Mouse (Mus musculus): ENCODE measurements around the gene Bex2. TPM values are rescaled to one million over a fixed set of nuclear protein-coding genes. Genes with fewer than 3 reads are reported as not detected.
"Not testable (repeated sequence)": the region's sequence is repeated elsewhere in the genome, so short reads cannot be mapped to it uniquely, and the experiment has no call there.

Bex2 gene
- 0.23 TPM in 1 of 2 replicates, not detected in the other for total RNA-seq (2014; rRNA removed; ENCODE audit: low replicate concordance)
- polyA plus RNA-seq (2015; fragmentation: Nextera tagmentation; extraction: Ambion mirVana), result 5.6 TPM in 2 replicates

GRCm38 (mm10) chrX:136068020-136068419 lies at the start of gene Bex2:
TSS of gene Bex2 (minus strand) at chrX:136068236.
- not testable (repeated sequence) for H3K9ac ChIP-seq (replicated peaks; ENCODE audit: low read depth, low read length); DNase-seq (ENCODE audit: low spot score); H3K27me3 ChIP-seq (ENCODE audit: control insufficient read depth, insufficient read depth, low read length); H3K27ac ChIP-seq (ENCODE audit: low read depth); H3K9me3 ChIP-seq (replicated peaks; ENCODE audit: control insufficient read depth, low read length); H3K4me1 ChIP-seq (ENCODE audit: control insufficient read depth, insufficient read depth); H3K36me3 ChIP-seq (replicated peaks; ENCODE audit: control insufficient read depth, insufficient read depth, low read length)
- WGBS, result no CpG with 5 or more reads among the region's 32 CpGs
- Histone ChIP-seq H3K4me2 (ENCODE audit: low read depth, low read length) (peak within 1 kb of the TSS; percentile 34), H3K4me3 (ENCODE audit: low read depth, low read length) (0 out of 2 replicates have a peak within 1 kb of the TSS, but pooled peaks have one; percentile 11)
- peak; percentile 89 for ATAC-seq (ENCODE audit: insufficient read depth, low read depth)

- Histone ChIP-seq H3K9ac (replicated peaks; ENCODE audit: low read depth, low read length) (no peak overlapping the region), H3K27me3 (ENCODE audit: control insufficient read depth, insufficient read depth, low read length) (no peaks in the 10 kb centered on the region), H3K4me2 (ENCODE audit: low read depth, low read length) (peak overlapping the region; percentile 56), H3K36me3 (replicated peaks; ENCODE audit: control insufficient read depth, insufficient read depth, low read length) (no peaks in the 10 kb centered on the region), H3K9me3 (replicated peaks; ENCODE audit: control insufficient read depth, low read length) (no peaks in the 10 kb centered on the region), H3K27ac (ENCODE audit: low read depth) (no peak overlapping the region), H3K4me3 (ENCODE audit: low read depth, low read length) (peak overlapping the region; percentile 34), H3K4me1 (ENCODE audit: control insufficient read depth, insufficient read depth) (no peaks in the 10 kb centered on the region)
- WGBS, result 19% methylated on average over 23 of the region's 23 CpGs
- DNase-seq (ENCODE audit: low spot score) (peak; percentile 24), ATAC-seq (ENCODE audit: insufficient read depth, low read depth) (peak; percentile 78)
- TF ChIP-seq CTCF (IDR thresholded peaks at IDR 0.05; ENCODE audit: low read depth) (no peak), EP300 (IDR thresholded peaks at IDR 0.05; ENCODE audit: low read depth) (no peak)
These were observed 47.5 kb upstream of the Bex2 start for GRCm38 (mm10) chrX:136115419-136115961.

- H3K9ac ChIP-seq (replicated peaks; ENCODE audit: low read depth, low read length), result no peak overlapping the region
- H3K4me3 ChIP-seq (ENCODE audit: low read depth, low read length), result no peak overlapping the region
- 22% methylated on average over 4 of the region's 4 CpGs for WGBS
- H3K27me3 ChIP-seq (ENCODE audit: control insufficient read depth, insufficient read depth, low read length), result no peaks in the 10 kb centered on the region
- H3K4me1 ChIP-seq (ENCODE audit: control insufficient read depth, insufficient read depth), result no peaks in the 10 kb centered on the region
- no peaks in the 10 kb centered on the region for H3K36me3 ChIP-seq (replicated peaks; ENCODE audit: control insufficient read depth, insufficient read depth, low read length)
- no peak for TF ChIP-seq EP300 (IDR thresholded peaks at IDR 0.05; ENCODE audit: low read depth)
- no peak for TF ChIP-seq CTCF (IDR thresholded peaks at IDR 0.05; ENCODE audit: low read depth)
- peak overlapping the region; percentile 56; the same call in 1 of the 2 replicates for H3K4me2 ChIP-seq (ENCODE audit: low read depth, low read length)
- ATAC-seq (ENCODE audit: insufficient read depth, low read depth), result no peak
- no peak overlapping the region for H3K27ac ChIP-seq (ENCODE audit: low read depth)
- no peaks in the 10 kb centered on the region for H3K9me3 ChIP-seq (replicated peaks; ENCODE audit: control insufficient read depth, low read length)
- no peak for DNase-seq (ENCODE audit: low spot score)
These were observed 47.0 kb upstream of the Bex2 start for GRCm38 (mm10) chrX:136115015-136115414.

GRCm38 (mm10) chrX:136107942-136108341 lies 39.9 kb upstream of the Bex2 start:
- H3K4me2 ChIP-seq (ENCODE audit: low read depth, low read length), result no peak overlapping the region
- peak; percentile 61 for TF ChIP-seq CTCF (IDR thresholded peaks at IDR 0.05; ENCODE audit: low read depth)
- TF ChIP-seq EP300 (IDR thresholded peaks at IDR 0.05; ENCODE audit: low read depth), result no peak
- H3K4me3 ChIP-seq (ENCODE audit: low read depth, low read length), result no peak overlapping the region
- ATAC-seq (ENCODE audit: insufficient read depth, low read depth) (no peak), DNase-seq (ENCODE audit: low spot score) (no peak)
- 34% methylated on average over 6 of the region's 6 CpGs for WGBS
- no peaks in the 10 kb centered on the region for H3K36me3 ChIP-seq (replicated peaks; ENCODE audit: control insufficient read depth, insufficient read depth, low read length)
- H3K4me1 ChIP-seq (ENCODE audit: control insufficient read depth, insufficient read depth), result no peaks in the 10 kb centered on the region
- H3K9me3 ChIP-seq (replicated peaks; ENCODE audit: control insufficient read depth, low read length), result no peaks in the 10 kb centered on the region
- no peak overlapping the region for H3K9ac ChIP-seq (replicated peaks; ENCODE audit: low read depth, low read length)
- H3K27ac ChIP-seq (ENCODE audit: low read depth), result no peak overlapping the region
- H3K27me3 ChIP-seq (ENCODE audit: control insufficient read depth, insufficient read depth, low read length), result no peaks in the 10 kb centered on the region

GRCm38 (mm10) chrX:136104724-136105088 lies 36.7 kb upstream of the Bex2 start:
- TF ChIP-seq EP300 (IDR thresholded peaks at IDR 0.05; ENCODE audit: low read depth) (no peak), CTCF (IDR thresholded peaks at IDR 0.05; ENCODE audit: low read depth) (no peak)
- H3K36me3 ChIP-seq (replicated peaks; ENCODE audit: control insufficient read depth, insufficient read depth, low read length), result no peaks in the 10 kb centered on the region
- no peak for DNase-seq (ENCODE audit: low spot score)
- no peak overlapping the region for H3K4me2 ChIP-seq (ENCODE audit: low read depth, low read length)
- H3K27me3 ChIP-seq (ENCODE audit: control insufficient read depth, insufficient read depth, low read length), result no peaks in the 10 kb centered on the region
- H3K9me3 ChIP-seq (replicated peaks; ENCODE audit: control insufficient read depth, low read length), result no peaks in the 10 kb centered on the region
- WGBS, result 72% methylated on average over 3 of the region's 3 CpGs
- no peak for ATAC-seq (ENCODE audit: insufficient read depth, low read depth)
- no peak overlapping the region for H3K4me3 ChIP-seq (ENCODE audit: low read depth, low read length)
- no peak overlapping the region for H3K9ac ChIP-seq (replicated peaks; ENCODE audit: low read depth, low read length)
- H3K27ac ChIP-seq (ENCODE audit: low read depth), result no peak overlapping the region
- H3K4me1 ChIP-seq (ENCODE audit: control insufficient read depth, insufficient read depth), result no peaks in the 10 kb centered on the region
